Mouse (Mus musculus) mouse trophoblast stem cell (cell line): Measurements from ENCODE around the gene Gtpbp8.

ENCODE experiments used
- in situ Hi-C, 2 experiments: fragments of 300-500 bp; cut with MseI, MboI; formaldehyde crosslinking; loops; 2 replicates in 1 of 2; 3 replicates in 1 of 2; pipeline ENCODE4 v1.15.1; 2025

The Gtpbp8 gene

GRCm38 (mm10) chr16:44727525-44727924, 18.6 kb downstream of the Gtpbp8 start:
- in situ Hi-C loops = no loop called here

GRCm38 (mm10) chr16:44725286-44726223, 20.6 kb downstream of the Gtpbp8 start:
- in situ Hi-C loops = no loop called here

- in situ Hi-C loops = no loop called here
Observed at GRCm38 (mm10) chr16:44724847-44725246, 21.3 kb downstream of the Gtpbp8 start.

GRCm38 (mm10) chr16:44724083-44724787, 21.9 kb downstream of the Gtpbp8 start, which contains the start of gene Nepro:
TSS of gene Nepro (plus strand) at chr16:44724301.
- in situ Hi-C loops = no loop called here

- in situ Hi-C loops = no loop called here
Observed at GRCm38 (mm10) chr16:44722666-44723065, 23.5 kb downstream of the Gtpbp8 start.

GRCm38 (mm10) chr16:44720518-44720917, 25.6 kb downstream of the Gtpbp8 start:
- in situ Hi-C loops = no loop called here

GRCm38 (mm10) chr16:44719349-44719748, 26.8 kb downstream of the Gtpbp8 start:
- in situ Hi-C loops = no loop called here

- in situ Hi-C loops = no loop called here
Observed at GRCm38 (mm10) chr16:44717838-44718237, 28.3 kb downstream of the Gtpbp8 start.

GRCm38 (mm10) chr16:44717141-44717634, 29.0 kb downstream of the Gtpbp8 start:
- in situ Hi-C loops = no loop called here

- in situ Hi-C loops = no loop called here
Observed at GRCm38 (mm10) chr16:44716305-44717140, 29.6 kb downstream of the Gtpbp8 start.

GRCm38 (mm10) chr16:44703458-44703857, 42.7 kb downstream of the Gtpbp8 start:
- in situ Hi-C loops = no loop called here

- in situ Hi-C loops = no loop called here
Observed at GRCm38 (mm10) chr16:44702272-44702671, 43.9 kb downstream of the Gtpbp8 start.

GRCm38 (mm10) chr16:44701155-44701554, 45.0 kb downstream of the Gtpbp8 start:
- in situ Hi-C loops = no loop called here

- in situ Hi-C loops = loop anchor here (10.0 kb wide), 1 partner anchor 213 kb away; no protein-coding TSS in a partner anchor
Observed at GRCm38 (mm10) chr16:44697473-44698205, 48.5 kb downstream of the Gtpbp8 start.

- in situ Hi-C loops = loop anchor here (10.0 kb wide), 1 partner anchor 211 kb away; no protein-coding TSS in a partner anchor
Observed at GRCm38 (mm10) chr16:44695859-44696620, 50.1 kb downstream of the Gtpbp8 start.

- in situ Hi-C loops = loop anchor here (10.0 kb wide), 1 partner anchor 211 kb away; no protein-coding TSS in a partner anchor
Observed at GRCm38 (mm10) chr16:44695214-44695858, 50.8 kb downstream of the Gtpbp8 start.

GRCm38 (mm10) chr16:44693695-44694094, 52.5 kb downstream of the Gtpbp8 start:
- in situ Hi-C loops = loop anchor here (10.0 kb wide), 1 partner anchor 209 kb away; no protein-coding TSS in a partner anchor

GRCm38 (mm10) chr16:44692541-44692940, 53.6 kb downstream of the Gtpbp8 start:
- in situ Hi-C loops = loop anchor here (10.0 kb wide), 1 partner anchor 208 kb away; no protein-coding TSS in a partner anchor

GRCm38 (mm10) chr16:44691561-44692141, 54.5 kb downstream of the Gtpbp8 start:
- in situ Hi-C loops = loop anchor here (10.0 kb wide), 1 partner anchor 207 kb away; no protein-coding TSS in a partner anchor
